Mouse (Mus musculus) embryonic facial prominence, embryonic 13.5 days (tissue): ENCODE results near the gene Slc9a9. TPM values are rescaled to one million over a fixed set of nuclear protein-coding genes. Genes with fewer than 3 reads are reported as not detected.

ENCODE experiments used
- ATAC-seq: fragments of 200-750 bp; cut with Nextera tagmentation; 2 replicates; pipeline ENCODE4 v1.8.0; 2017; ENCODE audit warnings: low read depth; ENCODE audit not compliant: insufficient number of reproducible peaks, insufficient read depth, low FRiP score, low TSS enrichment
- H3K27ac ChIP-seq: fragments of 300-500 bp; sonication (generic); 2 replicates; pipeline ENCODE4 v1.5.1; 2015; ENCODE audit warnings: moderate library complexity, mild to moderate bottlenecking, inconsistent platforms
- H3K27me3 ChIP-seq: fragments of 300-500 bp; sonication (generic); 2 replicates; pipeline ENCODE4 v1.6.1; 2015; ENCODE audit warnings: mild to moderate bottlenecking, inconsistent platforms
- H3K36me3 ChIP-seq: fragments of 300-500 bp; sonication (generic); 2 replicates; pipeline ENCODE4 v1.6.1; 2015; ENCODE audit warnings: mild to moderate bottlenecking, inconsistent platforms
- H3K4me1 ChIP-seq: fragments of 300-500 bp; sonication (generic); 2 replicates; pipeline ENCODE4 v1.6.1; 2015; ENCODE audit warnings: inconsistent platforms
- H3K4me2 ChIP-seq: fragments of 300-500 bp; sonication (generic); 2 replicates; pipeline ENCODE4 v1.6.1; 2015; ENCODE audit warnings: moderate library complexity, mild to moderate bottlenecking, inconsistent platforms
- H3K4me3 ChIP-seq: fragments of 300-500 bp; sonication (generic); 2 replicates; pipeline ENCODE4 v1.5.1; 2015; ENCODE audit warnings: mild to moderate bottlenecking, inconsistent platforms
- H3K9ac ChIP-seq: fragments of 300-500 bp; sonication (generic); 2 replicates; pipeline ENCODE4 v1.6.1; 2015; ENCODE audit warnings: mild to moderate bottlenecking, inconsistent platforms
- H3K9me3 ChIP-seq: fragments of 300-500 bp; sonication (generic); 2 replicates; pipeline ENCODE4 v1.6.1; 2016; ENCODE audit warnings: inconsistent platforms
- WGBS: fragments of 180-500 bp; shearing (Covaris S2); methylation state at CpG from one replicate; pipeline ENCODE4 v1.1.7; 2015; ENCODE audit warnings: mixed read lengths; 5-methylcytosine and 5-hydroxymethylcytosine counted together
- polyA plus RNA-seq: library from polyadenylated mRNA; unstranded; fragments of >200 nt; fragmentation: Nextera tagmentation; extraction: Ambion mirVana; gene quantifications from 2 replicates; pipeline ENCODE4 v1.2.1, GENCODE M21; 2015

The Slc9a9 gene
- polyA plus RNA-seq, 1 experiment from 2014 or later: 5.2 TPM

- H3K4me1 ChIP-seq: 0 out of 2 replicates have a peak, but pooled peaks cover 8% of the 10 kb centered on the region
- H3K4me2 ChIP-seq: no peak overlapping the region
- no peak for ATAC-seq
- H3K9ac ChIP-seq: no peak overlapping the region
- no peaks in the 10 kb centered on the region for H3K9me3 ChIP-seq
- no peak overlapping the region for H3K27ac ChIP-seq
- WGBS: 89% methylated on average over 4 of the region's 4 CpGs
- no peak overlapping the region for H3K4me3 ChIP-seq
- no peaks in the 10 kb centered on the region for H3K27me3 ChIP-seq
- no peaks in the 10 kb centered on the region for H3K36me3 ChIP-seq
Observed at GRCm38 (mm10) chr9:94907020-94907610, 237.4 kb downstream of the Slc9a9 start.

DNA sequence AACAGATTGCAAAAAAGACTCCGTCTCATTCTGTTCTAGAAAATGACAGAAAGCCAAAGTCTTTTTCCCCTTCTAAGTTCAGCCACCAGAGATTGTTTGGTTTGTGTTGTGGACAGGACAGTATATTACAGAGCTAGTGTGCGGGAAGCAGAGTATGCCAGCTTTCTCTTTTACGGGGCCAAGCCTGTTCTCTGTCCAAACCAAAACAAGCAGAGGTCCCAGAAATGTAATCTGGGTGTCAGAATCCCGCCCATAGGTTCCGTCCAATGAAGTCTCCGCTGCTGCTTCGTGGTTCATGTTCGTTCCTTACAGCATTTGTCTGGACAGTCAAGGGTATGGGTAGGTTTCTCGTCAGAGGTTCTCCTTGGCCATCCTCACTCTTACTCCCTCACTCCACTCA lies 242.4 kb downstream of the Slc9a9 start:
- Histone ChIP-seq H3K4me1 (0 out of 2 replicates have a peak, but pooled peaks cover 8% of the 10 kb centered on the region), H3K9ac (no peak overlapping the region), H3K27ac (no peak overlapping the region), H3K4me2 (no peak overlapping the region), H3K9me3 (no peaks in the 10 kb centered on the region), H3K27me3 (no peaks in the 10 kb centered on the region), H3K36me3 (no peaks in the 10 kb centered on the region), H3K4me3 (no peak overlapping the region)
- 85% methylated on average over 9 of the region's 9 CpGs for WGBS
- ATAC-seq: no peak

- no peak overlapping the region for H3K27ac ChIP-seq
- H3K27me3 ChIP-seq: no peaks in the 10 kb centered on the region
- H3K4me2 ChIP-seq: no peak overlapping the region
- no peak for ATAC-seq
- H3K4me1 ChIP-seq: peaks cover 3% of the 10 kb centered on the region; the same call in 1 of the 2 replicates
- no peaks in the 10 kb centered on the region for H3K9me3 ChIP-seq
- H3K9ac ChIP-seq: no peak overlapping the region
- no peaks in the 10 kb centered on the region for H3K36me3 ChIP-seq
- no peak overlapping the region for H3K4me3 ChIP-seq
- 20% methylated on average over 5 of the region's 5 CpGs for WGBS
Observed at GRCm38 (mm10) chr9:94922062-94922461, 252.4 kb downstream of the Slc9a9 start.

DNA sequence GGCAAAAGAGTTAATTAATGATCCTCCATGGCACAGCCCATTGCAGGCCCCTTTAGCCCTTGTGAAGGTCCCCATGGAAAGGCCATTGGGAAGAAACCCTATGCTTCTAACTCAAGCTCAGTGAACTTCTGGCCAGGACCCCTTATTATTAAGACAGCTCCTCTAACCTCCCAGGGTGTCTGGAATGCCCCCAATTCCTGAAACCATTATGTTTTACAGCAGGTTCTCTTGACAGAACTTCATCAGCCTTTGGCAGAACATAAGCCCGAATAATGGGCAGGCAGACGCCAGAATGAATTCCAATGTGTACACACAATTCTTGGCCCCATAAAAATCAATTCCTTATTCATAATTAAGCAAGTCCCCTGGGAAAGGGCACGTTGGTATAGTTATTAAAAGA lies 256.1 kb downstream of the Slc9a9 start:
- Histone ChIP-seq H3K9ac (no peak overlapping the region), H3K9me3 (0 out of 2 replicates have a peak, but pooled peaks cover 5% of the 10 kb centered on the region), H3K27ac (no peak overlapping the region), H3K36me3 (no peaks in the 10 kb centered on the region), H3K27me3 (no peaks in the 10 kb centered on the region), H3K4me2 (no peak overlapping the region), H3K4me3 (no peak overlapping the region), H3K4me1 (peaks cover 3% of the 10 kb centered on the region; the same call in 1 of the 2 replicates)
- ATAC-seq: no peak
- WGBS: 76% methylated on average over 3 of the region's 3 CpGs

DNA sequence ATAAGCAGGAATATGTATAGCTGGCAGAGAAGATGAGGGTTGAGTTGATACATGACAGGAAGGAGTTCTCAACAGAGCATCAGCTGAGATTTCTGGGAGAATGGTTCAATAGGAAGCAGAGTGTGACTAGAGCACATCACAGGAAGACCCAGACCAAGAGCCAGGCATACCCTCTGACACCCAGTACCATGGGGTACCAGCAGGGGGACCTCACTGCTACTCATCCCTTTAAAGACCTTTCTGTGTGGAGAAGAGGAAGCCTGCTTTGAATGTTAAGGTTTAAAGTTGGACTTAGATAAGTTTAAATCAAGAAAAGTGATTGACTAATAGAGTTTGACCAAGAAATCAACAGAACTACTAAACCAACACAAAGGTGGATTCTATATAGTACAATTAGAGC lies 257.4 kb downstream of the Slc9a9 start:
- H3K9ac ChIP-seq: no peak overlapping the region
- H3K4me3 ChIP-seq: no peak overlapping the region
- no peaks in the 10 kb centered on the region for H3K36me3 ChIP-seq
- H3K9me3 ChIP-seq: 0 out of 2 replicates have a peak, but pooled peaks cover 5% of the 10 kb centered on the region
- no peak overlapping the region for H3K4me2 ChIP-seq
- no peaks in the 10 kb centered on the region for H3K27me3 ChIP-seq
- ATAC-seq: no peak
- H3K4me1 ChIP-seq: peaks cover 1% of the 10 kb centered on the region; the same call in 1 of the 2 replicates
- no peak overlapping the region for H3K27ac ChIP-seq

GRCm38 (mm10) chr9:94945569-94946135 lies 275.9 kb downstream of the Slc9a9 start:
- Histone ChIP-seq H3K4me2 (no peak overlapping the region), H3K9ac (no peak overlapping the region), H3K36me3 (no peaks in the 10 kb centered on the region), H3K9me3 (no peaks in the 10 kb centered on the region), H3K4me3 (no peak overlapping the region), H3K27ac (no peak overlapping the region), H3K27me3 (no peaks in the 10 kb centered on the region), H3K4me1 (no peaks in the 10 kb centered on the region)
- ATAC-seq: no peak
- 86% methylated on average over 7 of the region's 7 CpGs for WGBS

DNA sequence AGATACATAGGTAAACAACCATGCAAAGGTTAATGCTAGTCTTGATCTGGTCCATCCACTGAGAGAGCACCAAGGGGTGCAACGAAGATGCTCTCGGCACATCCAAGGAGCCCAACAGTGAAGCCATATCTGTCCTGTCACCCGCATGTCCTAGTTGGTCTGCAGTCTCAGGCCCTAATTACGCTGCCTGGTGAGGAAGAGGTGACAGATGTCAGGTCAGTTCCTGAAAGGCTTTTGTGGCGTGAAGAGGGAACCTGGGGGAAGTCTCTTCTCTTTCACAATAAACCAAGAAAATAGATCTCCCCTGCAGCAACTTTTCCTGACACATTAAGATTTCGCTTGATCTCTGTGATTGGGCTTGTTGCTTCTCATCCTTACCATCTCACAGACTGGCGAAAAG lies 277.5 kb downstream of the Slc9a9 start:
- Histone ChIP-seq H3K36me3 (no peaks in the 10 kb centered on the region), H3K9ac (no peak overlapping the region), H3K4me3 (no peak overlapping the region), H3K9me3 (no peaks in the 10 kb centered on the region), H3K4me2 (no peak overlapping the region), H3K27ac (no peak overlapping the region), H3K27me3 (no peaks in the 10 kb centered on the region), H3K4me1 (no peaks in the 10 kb centered on the region)
- WGBS: 70% methylated on average over 7 of the region's 7 CpGs
- no peak for ATAC-seq

DNA sequence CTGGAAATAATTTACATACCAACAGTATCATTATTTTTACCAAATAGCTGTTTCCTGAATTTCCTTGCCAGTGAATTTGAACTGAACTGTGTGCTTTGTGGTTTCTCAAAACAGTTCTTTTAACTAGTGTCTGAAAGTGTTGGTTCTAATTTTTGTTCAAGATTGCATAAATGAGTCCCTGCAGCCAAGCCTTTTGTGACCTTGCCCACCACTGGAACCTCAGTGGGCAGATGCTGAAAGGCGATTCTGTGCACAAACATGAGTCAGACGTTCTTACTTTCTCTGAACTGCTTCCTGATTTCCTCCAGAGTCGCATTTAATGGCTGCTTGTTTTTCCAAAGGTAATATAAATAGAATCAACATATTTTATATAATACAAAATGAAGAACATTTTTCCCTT lies 281.0 kb downstream of the Slc9a9 start:
- Histone ChIP-seq H3K36me3 (no peaks in the 10 kb centered on the region), H3K4me2 (no peak overlapping the region), H3K9me3 (no peaks in the 10 kb centered on the region), H3K4me3 (no peak overlapping the region), H3K9ac (no peak overlapping the region), H3K27me3 (no peaks in the 10 kb centered on the region), H3K27ac (no peak overlapping the region), H3K4me1 (no peaks in the 10 kb centered on the region)
- no peak for ATAC-seq
- WGBS: 39% methylated on average over 3 of the region's 3 CpGs

GRCm38 (mm10) chr9:94955645-94956044 lies 285.9 kb downstream of the Slc9a9 start:
- Histone ChIP-seq H3K27ac (no peak overlapping the region), H3K36me3 (no peaks in the 10 kb centered on the region), H3K4me2 (no peak overlapping the region), H3K27me3 (no peaks in the 10 kb centered on the region), H3K9ac (no peak overlapping the region), H3K4me1 (no peaks in the 10 kb centered on the region), H3K9me3 (no peaks in the 10 kb centered on the region), H3K4me3 (no peak overlapping the region)
- ATAC-seq: no peak
- 61% methylated on average over 2 of the region's 2 CpGs for WGBS

GRCm38 (mm10) chr9:94958382-94958781 lies 288.7 kb downstream of the Slc9a9 start:
- H3K9me3 ChIP-seq: no peaks in the 10 kb centered on the region
- no peaks in the 10 kb centered on the region for H3K4me1 ChIP-seq
- no peak overlapping the region for H3K4me2 ChIP-seq
- H3K36me3 ChIP-seq: no peaks in the 10 kb centered on the region
- no peaks in the 10 kb centered on the region for H3K27me3 ChIP-seq
- 74% methylated on average over 2 of the region's 2 CpGs for WGBS
- ATAC-seq: no peak
- H3K27ac ChIP-seq: no peak overlapping the region
- H3K9ac ChIP-seq: no peak overlapping the region
- H3K4me3 ChIP-seq: no peak overlapping the region

DNA sequence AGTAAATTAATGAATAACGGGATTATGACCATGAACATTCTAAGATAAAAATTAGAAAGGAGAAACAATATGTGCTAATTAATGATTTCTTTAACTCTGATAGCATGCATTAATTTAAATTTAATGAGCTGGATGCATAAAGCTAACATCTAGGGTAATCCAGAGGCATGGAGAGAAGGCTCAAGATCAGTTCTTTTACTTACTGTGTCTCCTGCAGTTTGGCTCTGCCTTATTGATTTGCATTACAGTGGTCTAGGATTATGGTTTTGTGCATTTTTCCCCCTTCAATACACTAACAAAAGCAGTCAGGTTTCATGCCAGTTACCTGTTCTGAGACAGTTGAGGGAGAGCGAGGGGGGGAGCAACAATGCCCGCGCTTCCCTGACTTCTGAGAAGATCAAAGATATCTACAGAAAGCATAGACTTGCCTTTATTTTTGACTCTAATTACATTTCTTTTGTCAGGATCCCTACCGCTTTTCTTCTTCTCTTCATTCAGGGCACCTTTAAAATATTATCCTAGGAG lies 298.9 kb downstream of the Slc9a9 start:
- Histone ChIP-seq H3K4me2 (no peak overlapping the region), H3K9ac (no peak overlapping the region), H3K27me3 (no peaks in the 10 kb centered on the region), H3K4me1 (no peaks in the 10 kb centered on the region), H3K36me3 (no peaks in the 10 kb centered on the region), H3K4me3 (no peak overlapping the region), H3K27ac (no peak overlapping the region), H3K9me3 (no peaks in the 10 kb centered on the region)
- no peak for ATAC-seq
- 77% methylated on average over 5 of the region's 5 CpGs for WGBS

DNA sequence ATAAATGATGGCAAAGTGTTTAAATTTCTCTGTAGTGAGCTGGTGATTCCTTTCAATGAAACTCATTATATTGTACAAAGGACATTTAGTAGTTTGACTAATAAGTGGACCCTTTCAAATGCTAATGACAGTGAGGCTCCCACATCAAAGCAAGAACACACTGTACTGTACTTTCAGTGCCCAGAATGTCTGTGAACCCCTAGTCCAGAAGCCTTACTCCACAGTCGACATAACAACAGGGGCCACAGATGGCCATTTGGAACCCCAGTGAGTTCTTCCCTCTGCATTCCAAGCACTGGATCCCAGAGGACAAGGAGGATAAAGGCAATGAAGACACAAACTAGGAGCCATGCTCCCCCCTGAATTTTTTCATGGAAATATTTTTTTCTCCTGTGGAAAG lies 299.4 kb downstream of the Slc9a9 start:
- H3K9me3 ChIP-seq: no peaks in the 10 kb centered on the region
- no peak for ATAC-seq
- 52% methylated on average over 1 of the region's 1 CpGs for WGBS

More for the DNA sequence above, 299.4 kb downstream of the Slc9a9 start:
- Histone ChIP-seq H3K9ac (no peak overlapping the region), H3K27ac (no peak overlapping the region), H3K27me3 (no peaks in the 10 kb centered on the region), H3K4me3 (no peak overlapping the region), H3K4me1 (no peaks in the 10 kb centered on the region), H3K4me2 (no peak overlapping the region), H3K36me3 (no peaks in the 10 kb centered on the region)
